Mouse (Mus musculus) liver, embryonic 14.5 days (tissue): ENCODE data around the gene Ankk1. TPM values are rescaled to one million over a fixed set of nuclear protein-coding genes. Genes with fewer than 3 reads are reported as not detected.

Source experiments
- ATAC-seq: fragments of 200-750 bp; cut with Nextera tagmentation; 2 replicates; pipeline ENCODE4 v1.8.0; 2017; ENCODE audit warnings: moderate number of reproducible peaks, mild to moderate bottlenecking, moderate library complexity; ENCODE audit not compliant: insufficient read depth
- DNase-seq, 3 experiments: peaks; one replicate each; pipeline ENCODE4 v3.0.0-alpha.2; 2012 to 2013; ENCODE audit warnings: low read depth in 3 of 3, low spot score in 3 of 3
- H3K27ac ChIP-seq: fragments of 300-500 bp; sonication (generic); 2 replicates; pipeline ENCODE4 v1.5.1; 2014; ENCODE audit warnings: moderate library complexity, mild to moderate bottlenecking, control low read depth, inconsistent platforms
- H3K27me3 ChIP-seq: fragments of 300-500 bp; sonication (generic); 2 replicates; pipeline ENCODE4 v1.6.1; 2014; ENCODE audit warnings: mild to moderate bottlenecking, low read length, moderate library complexity; ENCODE audit not compliant: control insufficient read depth, insufficient read depth
- H3K36me3 ChIP-seq: fragments of 300-500 bp; sonication (generic); replicated peaks from 2 replicates; pipeline ENCODE4 v1.6.1; 2014; ENCODE audit warnings: low read depth; ENCODE audit not compliant: control insufficient read depth, insufficient read depth
- H3K4me1 ChIP-seq, 2 experiments: fragments of 200-500 bp in 1 of 2; fragments of 300-500 bp in 1 of 2; sonication (generic) in 1 of 2; replicated peaks; 2 replicates each; pipeline ENCODE4 v1.6.1; 2012 to 2014; ENCODE audit warnings: antibody characterized with exemption in 1 of 2, inconsistent platforms in 1 of 2, low read length in 1 of 2; ENCODE audit not compliant: control insufficient read depth in 2 of 2, insufficient read depth in 2 of 2
- H3K4me2 ChIP-seq: fragments of 300-500 bp; sonication (generic); 2 replicates; pipeline ENCODE4 v1.6.1; 2014; ENCODE audit warnings: low read depth, mild to moderate bottlenecking, control low read depth, moderate library complexity
- H3K4me3 ChIP-seq, 2 experiments: fragments of 200-500 bp in 1 of 2; fragments of 300-500 bp in 1 of 2; sonication (generic) in 1 of 2; 2 replicates each; pipeline ENCODE4 v1.5.1; 2012 to 2014; ENCODE audit warnings: low read depth in 2 of 2, low read length in 2 of 2, mild to moderate bottlenecking in 2 of 2, control low read depth in 1 of 2, inconsistent platforms in 1 of 2, moderate library complexity in 1 of 2; ENCODE audit not compliant: insufficient read depth in 1 of 2
- H3K9ac ChIP-seq: fragments of 300-500 bp; sonication (generic); replicated peaks from 2 replicates; pipeline ENCODE4 v1.6.1; 2014; ENCODE audit warnings: mild to moderate bottlenecking, control low read depth, moderate library complexity
- H3K9me3 ChIP-seq: fragments of 300-500 bp; sonication (generic); 2 replicates; pipeline ENCODE4 v1.6.1; 2016; ENCODE audit warnings: low read length, mixed read lengths; ENCODE audit not compliant: control insufficient read depth
- CTCF ChIP-seq: IDR thresholded peaks from 2 replicates; pipeline ENCODE4 v1.5.1; 2016; ENCODE audit warnings: antibody characterized with exemption, low read depth, control low read depth
- EP300 ChIP-seq: IDR thresholded peaks from 2 replicates; pipeline ENCODE4 v1.6.1; 2016; ENCODE audit warnings: antibody characterized with exemption, low read depth
- WGBS: fragments of 180-500 bp; shearing (Covaris S2); extraction: QIAGEN DNeasy Blood & Tissue Kit; methylation state at CpG from one replicate; pipeline ENCODE4 v1.1.7; 2014; ENCODE audit not compliant: insufficient replicate concordance; 5-methylcytosine and 5-hydroxymethylcytosine counted together
- polyA plus RNA-seq, 2 experiments: library from polyadenylated mRNA; depleted of rRNA in 1 of 2; stranded (reverse) in 1 of 2; unstranded in 1 of 2; fragments of >200 nt; fragmentation: Nextera tagmentation in 1 of 2; extraction: Ambion mirVana in 1 of 2; gene quantifications; 2 replicates each; pipeline versions ENCODE4 v1.2.1 to v1.2.3; 2012 to 2014

The Ankk1 gene
- polyA plus RNA-seq, 2 experiments, result not detected

GRCm38 (mm10) chr9:49423866-49424265, 3.0 kb downstream of the Ankk1 start:
- H3K27me3 ChIP-seq, result no peaks in the 10 kb centered on the region
- no peak for ATAC-seq
- no peak overlapping the region for H3K4me3 ChIP-seq
- no peaks in the 10 kb centered on the region for H3K9me3 ChIP-seq
- WGBS, result 59% methylated on average over 5 of the region's 5 CpGs
- no peak overlapping the region for H3K4me2 ChIP-seq
- H3K36me3 ChIP-seq, result no peaks in the 10 kb centered on the region
- no peak overlapping the region for H3K9ac ChIP-seq
- no peaks in the 10 kb centered on the region for H3K4me1 ChIP-seq
- TF ChIP-seq EP300 (no peak), CTCF (no peak)
- no peak for DNase-seq
- no peak overlapping the region for H3K27ac ChIP-seq

- H3K4me2 ChIP-seq, result no peak overlapping the region
- no peak overlapping the region for H3K4me3 ChIP-seq
- no peak overlapping the region for H3K9ac ChIP-seq
- H3K36me3 ChIP-seq, result no peaks in the 10 kb centered on the region
- no peaks in the 10 kb centered on the region for H3K27me3 ChIP-seq
- H3K27ac ChIP-seq, result no peak overlapping the region
- no peak for TF ChIP-seq CTCF
- TF ChIP-seq EP300, result no peak
- H3K4me1 ChIP-seq, result no peaks in the 10 kb centered on the region
- no peak for DNase-seq
- 35% methylated on average over 5 of the region's 5 CpGs for WGBS
- no peak for ATAC-seq
- no peaks in the 10 kb centered on the region for H3K9me3 ChIP-seq
Observed at GRCm38 (mm10) chr9:49410621-49411020, 16.2 kb downstream of the Ankk1 start.

GRCm38 (mm10) chr9:49407028-49407427, 19.8 kb downstream of the Ankk1 start:
- Histone ChIP-seq H3K4me3 (no peak overlapping the region), H3K27me3 (no peaks in the 10 kb centered on the region), H3K9ac (no peak overlapping the region), H3K4me2 (no peak overlapping the region), H3K9me3 (no peaks in the 10 kb centered on the region), H3K27ac (no peak overlapping the region), H3K4me1 (no peaks in the 10 kb centered on the region), H3K36me3 (no peaks in the 10 kb centered on the region)
- TF ChIP-seq EP300, result no peak
- TF ChIP-seq CTCF, result no peak
- DNase-seq (no peak), ATAC-seq (no peak)
- 57% methylated on average over 5 of the region's 5 CpGs for WGBS

- no peak overlapping the region for H3K4me3 ChIP-seq
- H3K4me2 ChIP-seq, result no peak overlapping the region
- no peak overlapping the region for H3K9ac ChIP-seq
- H3K27ac ChIP-seq, result no peak overlapping the region
- DNase-seq (no peak), ATAC-seq (no peak)
- H3K9me3 ChIP-seq, result no peaks in the 10 kb centered on the region
- no peaks in the 10 kb centered on the region for H3K36me3 ChIP-seq
- no peaks in the 10 kb centered on the region for H3K4me1 ChIP-seq
- H3K27me3 ChIP-seq, result no peaks in the 10 kb centered on the region
- no peak for TF ChIP-seq CTCF
- TF ChIP-seq EP300, result no peak
- 51% methylated on average over 2 of the region's 2 CpGs for WGBS
Observed at GRCm38 (mm10) chr9:49403711-49404110, 23.1 kb downstream of the Ankk1 start.

- Histone ChIP-seq H3K4me3 (no peak overlapping the region), H3K4me2 (no peak overlapping the region)
- TF ChIP-seq CTCF, result no peak
- TF ChIP-seq EP300, result no peak
Observed at GRCm38 (mm10) chr9:49396006-49396405, 30.8 kb downstream of the Ankk1 start.

GRCm38 (mm10) chr9:49392242-49392641, 34.6 kb downstream of the Ankk1 start:
- H3K4me2 ChIP-seq, result no peak overlapping the region
- TF ChIP-seq EP300 (no peak), CTCF (no peak)
- no peaks in the 10 kb centered on the region for H3K27me3 ChIP-seq
- DNase-seq, result no peak
- no peak overlapping the region for H3K9ac ChIP-seq
- H3K4me3 ChIP-seq, result no peak overlapping the region
- H3K36me3 ChIP-seq, result no peaks in the 10 kb centered on the region
- H3K27ac ChIP-seq, result no peak overlapping the region
- no peaks in the 10 kb centered on the region for H3K4me1 ChIP-seq
- no peak for ATAC-seq
- 30% methylated on average over 2 of the region's 2 CpGs for WGBS
- H3K9me3 ChIP-seq, result no peaks in the 10 kb centered on the region

More at GRCm38 (mm10) chr9:49396006-49396405, 30.8 kb downstream of the Ankk1 start:
- Histone ChIP-seq H3K9ac (no peak overlapping the region), H3K4me1 (no peaks in the 10 kb centered on the region), H3K9me3 (no peaks in the 10 kb centered on the region), H3K36me3 (no peaks in the 10 kb centered on the region), H3K27me3 (no peaks in the 10 kb centered on the region), H3K27ac (no peak overlapping the region)
- ATAC-seq (no peak), DNase-seq (no peak)
